Mouse (Mus musculus) embryonic facial prominence, embryonic 10.5 days (tissue): Measurements from ENCODE around the gene Avpr2. TPM values are rescaled to one million over a fixed set of nuclear protein-coding genes. Genes with fewer than 3 reads are reported as not detected.

Source experiments
- DNase-seq: peaks from one replicate; pipeline ENCODE4 v3.0.0-alpha.2; 2017; ENCODE audit warnings: low spot score
- H3K27ac ChIP-seq: fragments of 300-500 bp; sonication (generic); replicated peaks from 2 replicates; pipeline ENCODE4 v1.5.1; 2016; ENCODE audit warnings: mild to moderate bottlenecking
- H3K27me3 ChIP-seq: fragments of 300-500 bp; sonication (generic); replicated peaks from 2 replicates; pipeline ENCODE4 v1.6.1; 2016; ENCODE audit warnings: low read depth, mild to moderate bottlenecking; ENCODE audit not compliant: poor library complexity, severe bottlenecking
- H3K36me3 ChIP-seq: fragments of 300-500 bp; sonication (generic); replicated peaks from 2 replicates; pipeline ENCODE4 v1.6.1; 2016; ENCODE audit warnings: mild to moderate bottlenecking, moderate library complexity
- H3K4me1 ChIP-seq: fragments of 300-500 bp; sonication (generic); 2 replicates; pipeline ENCODE4 v1.6.1; 2016
- H3K4me3 ChIP-seq: fragments of 300-500 bp; sonication (generic); 2 replicates; pipeline ENCODE4 v1.5.1; 2016; ENCODE audit warnings: mild to moderate bottlenecking, moderate library complexity
- H3K9me3 ChIP-seq: fragments of 300-500 bp; sonication (generic); 2 replicates; pipeline ENCODE4 v1.6.1; 2016; ENCODE audit warnings: mild to moderate bottlenecking
- WGBS: fragments of 180-500 bp; shearing (Covaris S2); methylation state at CpG from one replicate; pipeline ENCODE4 v1.1.7; 2016; 5-methylcytosine and 5-hydroxymethylcytosine counted together
- polyA plus RNA-seq: library from polyadenylated mRNA; unstranded; fragments of >200 nt; fragmentation: Nextera tagmentation; extraction: Ambion mirVana; gene quantifications from 2 replicates; pipeline ENCODE4 v1.2.1, GENCODE M21; 2016

The Avpr2 gene
- polyA plus RNA-seq, result 0.05 and 0.07 TPM in 2 replicates

- H3K4me1 ChIP-seq, result no peaks in the 10 kb centered on the region
- 75% methylated on average over 6 of the region's 6 CpGs for WGBS
- H3K27me3 ChIP-seq, result peaks cover 13% of the 10 kb centered on the region; the same call in 1 of the 2 replicates
- H3K27ac ChIP-seq, result no peak within 1 kb of the TSS
- no peak within 1 kb of the TSS for H3K4me3 ChIP-seq
- H3K9me3 ChIP-seq, result no peaks in the 10 kb centered on the region
- DNase-seq, result no peak
- H3K36me3 ChIP-seq, result no peaks in the 10 kb centered on the region
These were observed at the start of gene Avpr2 for GRCm38 (mm10) chrX:73891551-73892152. TSS of gene Avpr2 (plus strand) at chrX:73892102.

- no peak overlapping the region for H3K27ac ChIP-seq
- 85% methylated on average over 9 of the region's 9 CpGs for WGBS
- no peak overlapping the region for H3K4me3 ChIP-seq
- DNase-seq, result no peak
- 0 out of 2 replicates have a peak, but pooled peaks cover 5% of the 10 kb centered on the region for H3K27me3 ChIP-seq
- H3K36me3 ChIP-seq, result no peaks in the 10 kb centered on the region
- H3K9me3 ChIP-seq, result no peaks in the 10 kb centered on the region
- no peaks in the 10 kb centered on the region for H3K4me1 ChIP-seq
These were observed 37.4 kb upstream of the Avpr2 start for GRCm38 (mm10) chrX:73854326-73855086.

- Histone ChIP-seq H3K4me1 (no peaks in the 10 kb centered on the region), H3K27ac (no peak overlapping the region), H3K27me3 (0 out of 2 replicates have a peak, but pooled peaks cover 5% of the 10 kb centered on the region), H3K4me3 (no peak overlapping the region), H3K36me3 (no peaks in the 10 kb centered on the region), H3K9me3 (no peaks in the 10 kb centered on the region)
- DNase-seq, result no peak
- 75% methylated on average over 3 of the region's 3 CpGs for WGBS
These were observed 36.9 kb upstream of the Avpr2 start for GRCm38 (mm10) chrX:73855087-73855408.

GRCm38 (mm10) chrX:73864692-73865091 is 27.2 kb upstream of the Avpr2 start:
- peaks cover 8% of the 10 kb centered on the region; the same call in 1 of the 2 replicates for H3K27me3 ChIP-seq
- no peaks in the 10 kb centered on the region for H3K9me3 ChIP-seq
- WGBS, result 66% methylated on average over 3 of the region's 3 CpGs
- H3K36me3 ChIP-seq, result no peaks in the 10 kb centered on the region
- no peak overlapping the region for H3K27ac ChIP-seq
- peak; percentile 24 for DNase-seq
- H3K4me3 ChIP-seq, result no peak overlapping the region
- peaks cover 12% of the 10 kb centered on the region; the same call in 1 of the 2 replicates for H3K4me1 ChIP-seq

GRCm38 (mm10) chrX:73867256-73867655 is 24.6 kb upstream of the Avpr2 start:
- WGBS, result 23% methylated on average over 3 of the region's 3 CpGs
- no peak overlapping the region for H3K27ac ChIP-seq
- peak; percentile 20 for DNase-seq

GRCm38 (mm10) chrX:73867852-73868251 is 24.1 kb upstream of the Avpr2 start:
- no peaks in the 10 kb centered on the region for H3K9me3 ChIP-seq
- no peak for DNase-seq
- H3K27me3 ChIP-seq, result no peaks in the 10 kb centered on the region; the same call in 1 of the 2 replicates
- no peak overlapping the region for H3K27ac ChIP-seq
- H3K4me1 ChIP-seq, result peaks cover 12% of the 10 kb centered on the region; the same call in 1 of the 2 replicates
- H3K4me3 ChIP-seq, result no peak overlapping the region
- 72% methylated on average over 1 of the region's 1 CpGs for WGBS
- H3K36me3 ChIP-seq, result no peaks in the 10 kb centered on the region

More at GRCm38 (mm10) chrX:73867256-73867655, 24.6 kb upstream of the Avpr2 start:
- H3K4me3 ChIP-seq, result no peak overlapping the region
- peaks cover 6% of the 10 kb centered on the region; the same call in 1 of the 2 replicates for H3K27me3 ChIP-seq
- no peaks in the 10 kb centered on the region for H3K36me3 ChIP-seq
- no peaks in the 10 kb centered on the region for H3K9me3 ChIP-seq
- peaks cover 12% of the 10 kb centered on the region; the same call in 1 of the 2 replicates for H3K4me1 ChIP-seq

- H3K4me1 ChIP-seq, result peaks cover 12% of the 10 kb centered on the region; the same call in 1 of the 2 replicates
- no peak overlapping the region for H3K27ac ChIP-seq
- 11% methylated on average over 5 of the region's 5 CpGs for WGBS
- no peaks in the 10 kb centered on the region; the same call in 1 of the 2 replicates for H3K27me3 ChIP-seq
- no peaks in the 10 kb centered on the region for H3K36me3 ChIP-seq
- peak; percentile 68 for DNase-seq
- no peaks in the 10 kb centered on the region for H3K9me3 ChIP-seq
- H3K4me3 ChIP-seq, result no peak overlapping the region
These were observed 22.6 kb upstream of the Avpr2 start for GRCm38 (mm10) chrX:73869334-73869733.

GRCm38 (mm10) chrX:73871474-73871873 is 20.4 kb upstream of the Avpr2 start:
- Histone ChIP-seq H3K4me3 (no peak overlapping the region), H3K4me1 (peaks cover 12% of the 10 kb centered on the region; the same call in 1 of the 2 replicates), H3K27ac (no peak overlapping the region), H3K36me3 (no peaks in the 10 kb centered on the region), H3K9me3 (no peaks in the 10 kb centered on the region), H3K27me3 (peaks cover 7% of the 10 kb centered on the region)
- no peak for DNase-seq

- H3K27me3 ChIP-seq, result peaks cover 7% of the 10 kb centered on the region
- WGBS, result 65% methylated on average over 1 of the region's 1 CpGs
- DNase-seq, result no peak
These were observed 19.9 kb upstream of the Avpr2 start for GRCm38 (mm10) chrX:73871956-73872355.

GRCm38 (mm10) chrX:73875881-73876280 is 16.0 kb upstream of the Avpr2 start:
- Histone ChIP-seq H3K4me1 (peaks cover 8% of the 10 kb centered on the region; the same call in 1 of the 2 replicates), H3K27me3 (peaks cover 36% of the 10 kb centered on the region), H3K9me3 (no peaks in the 10 kb centered on the region), H3K27ac (no peak overlapping the region), H3K4me3 (no peak overlapping the region), H3K36me3 (no peaks in the 10 kb centered on the region)
- 34% methylated on average over 2 of the region's 2 CpGs for WGBS
- no peak for DNase-seq

More at GRCm38 (mm10) chrX:73871956-73872355, 19.9 kb upstream of the Avpr2 start:
- H3K4me3 ChIP-seq, result no peak overlapping the region
- H3K9me3 ChIP-seq, result no peaks in the 10 kb centered on the region
- H3K27ac ChIP-seq, result no peak overlapping the region
- no peaks in the 10 kb centered on the region for H3K36me3 ChIP-seq
- peaks cover 8% of the 10 kb centered on the region; the same call in 1 of the 2 replicates for H3K4me1 ChIP-seq

- Histone ChIP-seq H3K36me3 (no peaks in the 10 kb centered on the region), H3K27me3 (peaks cover 47% of the 10 kb centered on the region), H3K4me3 (no peak overlapping the region), H3K9me3 (no peaks in the 10 kb centered on the region), H3K4me1 (peaks cover 14% of the 10 kb centered on the region; the same call in 1 of the 2 replicates), H3K27ac (no peak overlapping the region)
- 63% methylated on average over 1 of the region's 1 CpGs for WGBS
- DNase-seq, result no peak
These were observed 14.9 kb upstream of the Avpr2 start for GRCm38 (mm10) chrX:73877014-73877413.

- Histone ChIP-seq H3K27ac (no peak overlapping the region; the same call in 1 of the 2 replicates), H3K9me3 (no peaks in the 10 kb centered on the region), H3K4me1 (peaks cover 14% of the 10 kb centered on the region; the same call in 1 of the 2 replicates), H3K27me3 (peaks cover 46% of the 10 kb centered on the region), H3K36me3 (no peaks in the 10 kb centered on the region), H3K4me3 (peak overlapping the region; percentile 57)
- 25% methylated on average over 48 of the region's 48 CpGs for WGBS
- DNase-seq, result peak; percentile 60
These were observed 11.5 kb upstream of the Avpr2 start for GRCm38 (mm10) chrX:73880194-73881035.
